Mouse (Mus musculus): Measurements from ENCODE around the gene Vps33a. TPM values are rescaled to one million over a fixed set of nuclear protein-coding genes. Genes with fewer than 3 reads are reported as not detected.

Gene Vps33a
- polyA plus RNA-seq, 1 experiment from 2014 or later: 44.7 TPM

- WGBS: 95% methylated on average over 10 of the region's 10 CpGs
- no peak for ATAC-seq
- Histone ChIP-seq H3K36me3 (ENCODE audit: control insufficient read depth, insufficient read depth, low read length) (peaks cover 56% of the 10 kb centered on the region), H3K4me2 (ENCODE audit: low read length) (no peak overlapping the region), H3K4me3 (ENCODE audit: low read depth, low read length) (no peak overlapping the region), H3K27ac (ENCODE audit: low read length) (no peak overlapping the region), H3K9ac (ENCODE audit: low read depth, low read length) (no peak overlapping the region), H3K27me3 (ENCODE audit: control insufficient read depth, insufficient read depth, low read depth, low read length) (no peaks in the 10 kb centered on the region), H3K9me3 (replicated peaks; ENCODE audit: control insufficient read depth, low read length, poor library complexity, severe bottlenecking) (no peaks in the 10 kb centered on the region), H3K4me1 (ENCODE audit: control insufficient read depth, insufficient read depth, low read length) (no peaks in the 10 kb centered on the region)
Observed at GRCm38 (mm10) chr5:123533801-123534200, 39.0 kb downstream of the Vps33a start.

GRCm38 (mm10) chr5:123530056-123530455 lies 42.8 kb downstream of the Vps33a start:
- ATAC-seq: no peak

GRCm38 (mm10) chr5:123528641-123529040 lies 44.2 kb downstream of the Vps33a start:
- 74% methylated on average over 7 of the region's 7 CpGs for WGBS

More at GRCm38 (mm10) chr5:123530056-123530455, 42.8 kb downstream of the Vps33a start:
- H3K9me3 ChIP-seq (replicated peaks; ENCODE audit: control insufficient read depth, low read length, poor library complexity, severe bottlenecking): no peaks in the 10 kb centered on the region
- H3K9ac ChIP-seq (ENCODE audit: low read depth, low read length): no peak overlapping the region
- no peaks in the 10 kb centered on the region for H3K4me1 ChIP-seq (ENCODE audit: control insufficient read depth, insufficient read depth, low read length)
- H3K36me3 ChIP-seq (ENCODE audit: control insufficient read depth, insufficient read depth, low read length): peaks cover 47% of the 10 kb centered on the region
- no peak overlapping the region for H3K27ac ChIP-seq (ENCODE audit: low read length)
- 90% methylated on average over 8 of the region's 8 CpGs for WGBS
- no peak overlapping the region for H3K4me2 ChIP-seq (ENCODE audit: low read length)
- H3K27me3 ChIP-seq (ENCODE audit: control insufficient read depth, insufficient read depth, low read depth, low read length): no peaks in the 10 kb centered on the region
- no peak overlapping the region for H3K4me3 ChIP-seq (ENCODE audit: low read depth, low read length)

GRCm38 (mm10) chr5:123525916-123526495 lies 46.8 kb downstream of the Vps33a start:
- Histone ChIP-seq H3K9me3 (replicated peaks; ENCODE audit: control insufficient read depth, low read length, poor library complexity, severe bottlenecking) (no peaks in the 10 kb centered on the region), H3K27ac (ENCODE audit: low read length) (no peak overlapping the region), H3K27me3 (ENCODE audit: control insufficient read depth, insufficient read depth, low read depth, low read length) (no peaks in the 10 kb centered on the region), H3K36me3 (ENCODE audit: control insufficient read depth, insufficient read depth, low read length) (peaks cover 20% of the 10 kb centered on the region), H3K4me2 (ENCODE audit: low read length) (no peak overlapping the region), H3K4me1 (ENCODE audit: control insufficient read depth, insufficient read depth, low read length) (peaks cover 16% of the 10 kb centered on the region), H3K9ac (ENCODE audit: low read depth, low read length) (no peak overlapping the region), H3K4me3 (ENCODE audit: low read depth, low read length) (no peak overlapping the region)
- 94% methylated on average over 9 of the region's 9 CpGs for WGBS
- ATAC-seq: no peak

More at GRCm38 (mm10) chr5:123528641-123529040, 44.2 kb downstream of the Vps33a start:
- H3K4me2 ChIP-seq (ENCODE audit: low read length): no peak overlapping the region
- no peak overlapping the region for H3K27ac ChIP-seq (ENCODE audit: low read length)
- no peaks in the 10 kb centered on the region for H3K9me3 ChIP-seq (replicated peaks; ENCODE audit: control insufficient read depth, low read length, poor library complexity, severe bottlenecking)
- no peaks in the 10 kb centered on the region for H3K27me3 ChIP-seq (ENCODE audit: control insufficient read depth, insufficient read depth, low read depth, low read length)
- peaks cover 39% of the 10 kb centered on the region for H3K36me3 ChIP-seq (ENCODE audit: control insufficient read depth, insufficient read depth, low read length)
- no peak overlapping the region for H3K4me3 ChIP-seq (ENCODE audit: low read depth, low read length)
- ATAC-seq: no peak
- H3K4me1 ChIP-seq (ENCODE audit: control insufficient read depth, insufficient read depth, low read length): peaks cover 3% of the 10 kb centered on the region
- H3K9ac ChIP-seq (ENCODE audit: low read depth, low read length): no peak overlapping the region

GRCm38 (mm10) chr5:123525281-123525680 lies 47.6 kb downstream of the Vps33a start, which contains the start of gene Gm49027:
Gene Gm49027 (minus strand): TSS chr5:123525488.
- Histone ChIP-seq H3K36me3 (ENCODE audit: control insufficient read depth, insufficient read depth, low read length) (peaks cover 17% of the 10 kb centered on the region), H3K4me2 (ENCODE audit: low read length) (peak within 1 kb of the TSS; percentile 91), H3K27ac (ENCODE audit: low read length) (peak within 1 kb of the TSS; percentile 61), H3K27me3 (ENCODE audit: control insufficient read depth, insufficient read depth, low read depth, low read length) (no peaks in the 10 kb centered on the region), H3K4me3 (ENCODE audit: low read depth, low read length) (peak within 1 kb of the TSS; percentile 93), H3K9me3 (replicated peaks; ENCODE audit: control insufficient read depth, low read length, poor library complexity, severe bottlenecking) (no peaks in the 10 kb centered on the region), H3K4me1 (ENCODE audit: control insufficient read depth, insufficient read depth, low read length) (peaks cover 16% of the 10 kb centered on the region), H3K9ac (ENCODE audit: low read depth, low read length) (peak within 1 kb of the TSS; percentile 82)
- WGBS: 89% methylated on average over 7 of the region's 7 CpGs
- ATAC-seq: no peak

GRCm38 (mm10) chr5:123524393-123524750 lies 48.5 kb downstream of the Vps33a start:
- H3K9ac ChIP-seq (ENCODE audit: low read depth, low read length): peak overlapping the region; percentile 82
- H3K27me3 ChIP-seq (ENCODE audit: control insufficient read depth, insufficient read depth, low read depth, low read length): no peaks in the 10 kb centered on the region
- H3K4me1 ChIP-seq (ENCODE audit: control insufficient read depth, insufficient read depth, low read length): peaks cover 16% of the 10 kb centered on the region
- ATAC-seq: peak; percentile 90
- under 1% methylated on average over 26 of the region's 27 CpGs for WGBS
- H3K27ac ChIP-seq (ENCODE audit: low read length): peak overlapping the region; percentile 61
- peaks cover 8% of the 10 kb centered on the region for H3K36me3 ChIP-seq (ENCODE audit: control insufficient read depth, insufficient read depth, low read length)
- no peaks in the 10 kb centered on the region for H3K9me3 ChIP-seq (replicated peaks; ENCODE audit: control insufficient read depth, low read length, poor library complexity, severe bottlenecking)
- H3K4me3 ChIP-seq (ENCODE audit: low read depth, low read length): peak overlapping the region; percentile 93
- peak overlapping the region; percentile 91 for H3K4me2 ChIP-seq (ENCODE audit: low read length)

GRCm38 (mm10) chr5:123523692-123524392 lies 49.0 kb downstream of the Vps33a start, which contains the start of gene Diablo:
Gene Diablo (minus strand): TSS chr5:123524176.
- peak; percentile 98 for ATAC-seq
- peak within 1 kb of the TSS; percentile 61 for H3K27ac ChIP-seq (ENCODE audit: low read length)
- H3K27me3 ChIP-seq (ENCODE audit: control insufficient read depth, insufficient read depth, low read depth, low read length): no peaks in the 10 kb centered on the region
- H3K9me3 ChIP-seq (replicated peaks; ENCODE audit: control insufficient read depth, low read length, poor library complexity, severe bottlenecking): no peaks in the 10 kb centered on the region
- H3K4me2 ChIP-seq (ENCODE audit: low read length): peak within 1 kb of the TSS; percentile 98
- H3K36me3 ChIP-seq (ENCODE audit: control insufficient read depth, insufficient read depth, low read length): peaks cover 6% of the 10 kb centered on the region; the same call in 1 of the 2 replicates
- under 1% methylated on average over 81 of the region's 82 CpGs for WGBS
- peak within 1 kb of the TSS; percentile 82 for H3K9ac ChIP-seq (ENCODE audit: low read depth, low read length)
- peaks cover 16% of the 10 kb centered on the region for H3K4me1 ChIP-seq (ENCODE audit: control insufficient read depth, insufficient read depth, low read length)
- H3K4me3 ChIP-seq (ENCODE audit: low read depth, low read length): peak within 1 kb of the TSS; percentile 93

GRCm38 (mm10) chr5:123522166-123522565 lies 50.7 kb downstream of the Vps33a start:
- H3K9me3 ChIP-seq (replicated peaks; ENCODE audit: control insufficient read depth, low read length, poor library complexity, severe bottlenecking): no peaks in the 10 kb centered on the region
- no peak overlapping the region for H3K4me2 ChIP-seq (ENCODE audit: low read length)
- peaks cover 6% of the 10 kb centered on the region for H3K36me3 ChIP-seq (ENCODE audit: control insufficient read depth, insufficient read depth, low read length)
- no peak overlapping the region for H3K4me3 ChIP-seq (ENCODE audit: low read depth, low read length)
- 84% methylated on average over 1 of the region's 1 CpGs for WGBS
- no peak overlapping the region for H3K9ac ChIP-seq (ENCODE audit: low read depth, low read length)
- no peak for ATAC-seq
- no peaks in the 10 kb centered on the region for H3K27me3 ChIP-seq (ENCODE audit: control insufficient read depth, insufficient read depth, low read depth, low read length)
- H3K4me1 ChIP-seq (ENCODE audit: control insufficient read depth, insufficient read depth, low read length): peaks cover 16% of the 10 kb centered on the region
- H3K27ac ChIP-seq (ENCODE audit: low read length): no peak overlapping the region

GRCm38 (mm10) chr5:123521621-123522020 lies 51.2 kb downstream of the Vps33a start:
- Histone ChIP-seq H3K36me3 (ENCODE audit: control insufficient read depth, insufficient read depth, low read length) (peaks cover 8% of the 10 kb centered on the region), H3K9ac (ENCODE audit: low read depth, low read length) (no peak overlapping the region)
- 89% methylated on average over 1 of the region's 1 CpGs for WGBS

More at GRCm38 (mm10) chr5:123521621-123522020, 51.2 kb downstream of the Vps33a start:
- no peaks in the 10 kb centered on the region for H3K9me3 ChIP-seq (replicated peaks; ENCODE audit: control insufficient read depth, low read length, poor library complexity, severe bottlenecking)
- peaks cover 16% of the 10 kb centered on the region for H3K4me1 ChIP-seq (ENCODE audit: control insufficient read depth, insufficient read depth, low read length)
- no peak overlapping the region for H3K27ac ChIP-seq (ENCODE audit: low read length)
- no peak overlapping the region for H3K4me3 ChIP-seq (ENCODE audit: low read depth, low read length)
- H3K27me3 ChIP-seq (ENCODE audit: control insufficient read depth, insufficient read depth, low read depth, low read length): no peaks in the 10 kb centered on the region
- H3K4me2 ChIP-seq (ENCODE audit: low read length): no peak overlapping the region
- ATAC-seq: no peak
